Mouse (Mus musculus) bone marrow, adult 2 months (tissue): ENCODE results near the gene Bnipl.

Experiments used
- CTCF ChIP-seq: fragments of 200-500 bp; IDR thresholded peaks from 2 replicates; pipeline ENCODE4 v1.5.1; 2011; ENCODE audit warnings: low read length, control low read depth; ENCODE audit not compliant: control insufficient read depth, insufficient read depth
- POLR2A ChIP-seq: fragments of 200-500 bp; IDR thresholded peaks from 2 replicates; pipeline ENCODE4 v1.6.1; 2011; ENCODE audit warnings: low read depth, mild to moderate bottlenecking, control low read depth, low read length, borderline replicate concordance; ENCODE audit not compliant: control insufficient read depth

GRCm38 (mm10) chr3:95232771-95233170 lies 18.2 kb downstream of the Bnipl start:
- TF ChIP-seq CTCF: no peak
- TF ChIP-seq POLR2A: no peak
